Mouse (Mus musculus) kidney, postnatal 0 days (tissue): ENCODE results near the gene Rab37. TPM values are rescaled to one million over a fixed set of nuclear protein-coding genes. Genes with fewer than 3 reads are reported as not detected.

Source experiments
- ATAC-seq: fragments of 200-750 bp; cut with Nextera tagmentation; replicated peaks from 2 replicates; pipeline ENCODE4 v1.8.0; 2017; ENCODE audit warnings: low read depth, moderate number of reproducible peaks, moderate TSS enrichment, moderate library complexity; ENCODE audit not compliant: low FRiP score
- DNase-seq: peaks from one replicate; pipeline ENCODE4 v3.0.0-alpha.2; 2016; ENCODE audit warnings: low spot score
- H3K27ac ChIP-seq: fragments of 300-500 bp; sonication (generic); 2 replicates; pipeline ENCODE4 v1.5.1; 2014; ENCODE audit warnings: mild to moderate bottlenecking
- H3K27me3 ChIP-seq: fragments of 300-500 bp; sonication (generic); 2 replicates; pipeline ENCODE4 v1.6.1; 2014; ENCODE audit warnings: low read length, mixed read lengths; ENCODE audit not compliant: insufficient read depth
- H3K36me3 ChIP-seq: fragments of 300-500 bp; sonication (generic); 2 replicates; pipeline ENCODE4 v1.6.1; 2014; ENCODE audit warnings: low read length, mixed read lengths; ENCODE audit not compliant: insufficient read depth
- H3K4me1 ChIP-seq: fragments of 300-500 bp; sonication (generic); replicated peaks from 2 replicates; pipeline ENCODE4 v1.6.1; 2014; ENCODE audit warnings: antibody characterized with exemption, low read length, mixed read lengths; ENCODE audit not compliant: insufficient read depth
- H3K4me2 ChIP-seq: fragments of 300-500 bp; sonication (generic); 2 replicates; pipeline ENCODE4 v1.6.1; 2014; ENCODE audit warnings: mild to moderate bottlenecking, low read length, moderate library complexity, mixed read lengths
- H3K4me3 ChIP-seq: fragments of 300-500 bp; sonication (generic); replicated peaks from 2 replicates; pipeline ENCODE4 v1.5.1; 2014; ENCODE audit warnings: low read depth, low read length
- H3K9ac ChIP-seq: fragments of 300-500 bp; sonication (generic); 2 replicates; pipeline ENCODE4 v1.6.1; 2014; ENCODE audit warnings: low read depth, low read length
- H3K9me3 ChIP-seq: fragments of 300-500 bp; sonication (generic); replicated peaks from 2 replicates; pipeline ENCODE4 v1.6.1; 2016; ENCODE audit warnings: low read length, inconsistent platforms, mixed read lengths
- CTCF ChIP-seq: IDR thresholded peaks from 2 replicates; pipeline ENCODE4 v1.5.1; 2016; ENCODE audit warnings: antibody characterized with exemption, low read depth, mild to moderate bottlenecking, moderate library complexity
- WGBS: fragments of 180-500 bp; shearing (Covaris S2); extraction: QIAGEN DNeasy Blood & Tissue Kit; methylation state at CpG from one replicate; pipeline ENCODE4 v1.1.7; 2014; 5-methylcytosine and 5-hydroxymethylcytosine counted together
- polyA plus RNA-seq: library from polyadenylated mRNA; unstranded; fragments of >200 nt; fragmentation: Nextera tagmentation; extraction: Ambion mirVana; gene quantifications from 2 replicates; pipeline ENCODE4 v1.2.1, GENCODE M21; 2015

Rab37 gene
- polyA plus RNA-seq, 1 experiment from 2014 or later: 1.8 TPM

GRCm38 (mm10) chr11:115176399-115177190, 85.4 kb downstream of the Rab37 start:
- ATAC-seq: no peak
- Histone ChIP-seq H3K36me3 (peaks cover 7% of the 10 kb centered on the region; the same call in 1 of the 2 replicates), H3K9me3 (no peaks in the 10 kb centered on the region), H3K9ac (no peak overlapping the region; the same call in 1 of the 2 replicates), H3K27ac (peak overlapping the region; percentile 37), H3K4me3 (no peak overlapping the region), H3K27me3 (no peaks in the 10 kb centered on the region), H3K4me1 (peaks cover 51% of the 10 kb centered on the region), H3K4me2 (peak overlapping the region; percentile 36)
- 56% methylated on average over 24 of the region's 24 CpGs for WGBS
- DNase-seq: peak; percentile 64
- no peak for TF ChIP-seq CTCF

- peak overlapping the region; percentile 36 for H3K4me2 ChIP-seq
- 31% methylated on average over 10 of the region's 10 CpGs for WGBS
- H3K27me3 ChIP-seq: no peaks in the 10 kb centered on the region
- H3K9ac ChIP-seq: no peak overlapping the region
- H3K4me1 ChIP-seq: peaks cover 41% of the 10 kb centered on the region
- peak overlapping the region; percentile 37 for H3K27ac ChIP-seq
- no peaks in the 10 kb centered on the region for H3K9me3 ChIP-seq
- H3K36me3 ChIP-seq: peaks cover 7% of the 10 kb centered on the region; the same call in 1 of the 2 replicates
- TF ChIP-seq CTCF: no peak
- DNase-seq: peak; percentile 63
- ATAC-seq: peak; percentile 67
- no peak overlapping the region for H3K4me3 ChIP-seq
Measured at GRCm38 (mm10) chr11:115177559-115178195, 86.4 kb downstream of the Rab37 start.

- no peaks in the 10 kb centered on the region for H3K27me3 ChIP-seq
- H3K9me3 ChIP-seq: no peaks in the 10 kb centered on the region
- no peak overlapping the region for H3K9ac ChIP-seq
- 65% methylated on average over 2 of the region's 2 CpGs for WGBS
- H3K4me1 ChIP-seq: peaks cover 30% of the 10 kb centered on the region
- no peak overlapping the region for H3K27ac ChIP-seq
- DNase-seq: no peak
- no peak for TF ChIP-seq CTCF
- ATAC-seq: no peak
- no peak overlapping the region for H3K4me2 ChIP-seq
- no peak overlapping the region for H3K4me3 ChIP-seq
- peaks cover 7% of the 10 kb centered on the region; the same call in 1 of the 2 replicates for H3K36me3 ChIP-seq
Measured at GRCm38 (mm10) chr11:115178766-115179165, 87.5 kb downstream of the Rab37 start.

- peaks cover 26% of the 10 kb centered on the region for H3K4me1 ChIP-seq
- H3K27me3 ChIP-seq: no peaks in the 10 kb centered on the region
- H3K36me3 ChIP-seq: peaks cover 7% of the 10 kb centered on the region; the same call in 1 of the 2 replicates
- DNase-seq (no peak), ATAC-seq (no peak)
- H3K9ac ChIP-seq: no peak overlapping the region
- H3K9me3 ChIP-seq: no peaks in the 10 kb centered on the region
- no peak overlapping the region for H3K27ac ChIP-seq
- no peak overlapping the region for H3K4me3 ChIP-seq
- TF ChIP-seq CTCF: no peak
- no peak overlapping the region for H3K4me2 ChIP-seq
- 85% methylated on average over 6 of the region's 6 CpGs for WGBS
Measured at GRCm38 (mm10) chr11:115179191-115179590, 88.0 kb downstream of the Rab37 start.

GRCm38 (mm10) chr11:115179881-115180280, 88.7 kb downstream of the Rab37 start:
- Histone ChIP-seq H3K9me3 (no peaks in the 10 kb centered on the region), H3K36me3 (peaks cover 7% of the 10 kb centered on the region; the same call in 1 of the 2 replicates), H3K9ac (no peak overlapping the region), H3K4me1 (peaks cover 23% of the 10 kb centered on the region), H3K4me3 (no peak overlapping the region), H3K27me3 (no peaks in the 10 kb centered on the region), H3K27ac (no peak overlapping the region), H3K4me2 (no peak overlapping the region)
- WGBS: 84% methylated on average over 6 of the region's 6 CpGs
- DNase-seq (no peak), ATAC-seq (no peak)
- TF ChIP-seq CTCF: no peak

- TF ChIP-seq CTCF: peak; percentile 97
- WGBS: 19% methylated on average over 12 of the region's 12 CpGs
- Histone ChIP-seq H3K36me3 (peaks cover 7% of the 10 kb centered on the region; the same call in 1 of the 2 replicates), H3K4me2 (no peak overlapping the region), H3K27me3 (no peaks in the 10 kb centered on the region), H3K4me1 (peaks cover 15% of the 10 kb centered on the region), H3K4me3 (no peak overlapping the region), H3K9me3 (no peaks in the 10 kb centered on the region), H3K9ac (no peak overlapping the region), H3K27ac (no peak overlapping the region)
- ATAC-seq (0 out of 2 replicates have a peak, but pooled peaks have one; percentile 5), DNase-seq (peak; percentile 89)
Measured at GRCm38 (mm10) chr11:115181913-115182638, 90.8 kb downstream of the Rab37 start.
